Mouse (Mus musculus) right cerebral cortex, postnatal 10 days (tissue): ENCODE measurements around the gene Olfr1222.
"Not testable (repeated sequence)": the region's sequence is repeated elsewhere in the genome, so short reads cannot be mapped to it uniquely, and the experiment has no call there.

Experiments
- DNase-seq, 2 experiments: peaks; one replicate each; pipeline ENCODE4 v3.0.0; 2021; ENCODE audit warnings: low spot score in 2 of 2

Gene Olfr1222

DNA sequence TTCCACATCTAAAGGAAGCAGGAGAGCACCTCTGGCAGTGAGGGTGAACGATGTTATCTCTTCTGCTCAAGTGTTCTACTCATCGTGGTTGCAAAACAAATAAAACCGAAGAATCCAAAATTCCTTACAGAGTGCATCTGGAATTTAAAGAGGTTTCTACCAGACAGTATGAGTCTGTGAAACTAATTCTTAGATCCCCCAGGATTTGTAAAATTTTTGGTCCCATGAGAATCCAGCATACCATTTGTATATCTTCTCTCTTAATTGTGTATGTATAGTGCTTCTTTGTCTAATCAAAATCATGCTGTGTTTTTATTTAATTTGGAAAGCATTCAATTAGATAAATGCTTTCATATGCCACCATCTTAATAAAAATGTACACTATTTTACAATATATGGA lies at the start of gene Olfr1222:
Olfr1222 (minus strand) TSS at position 101 of the 400 bp plus-strand sequence.
- DNase-seq: no peak

DNA sequence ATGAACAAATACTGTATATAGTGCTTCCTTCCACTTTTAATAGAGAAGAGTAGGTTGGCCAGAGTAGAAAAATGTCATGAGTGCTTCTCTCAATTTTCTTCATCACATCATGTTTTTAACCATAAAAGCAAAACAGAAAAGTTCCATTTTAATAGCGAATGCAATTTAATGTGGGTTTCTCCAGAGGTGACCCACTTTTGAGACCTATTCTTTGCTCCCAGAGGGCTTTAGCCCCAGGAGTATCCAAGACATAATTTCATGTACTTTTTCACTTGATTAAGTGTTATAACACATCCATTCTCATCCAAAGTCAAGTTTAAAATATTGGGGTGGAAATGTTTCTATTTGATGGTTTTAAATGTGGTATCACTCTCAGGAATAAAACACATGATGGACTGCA lies 41.7 kb upstream of the Olfr1222 start, which contains the start of gene Olfr1225:
Olfr1225 (minus strand) TSS at position 101 of the 400 bp plus-strand sequence.
- no peak for DNase-seq

DNA sequence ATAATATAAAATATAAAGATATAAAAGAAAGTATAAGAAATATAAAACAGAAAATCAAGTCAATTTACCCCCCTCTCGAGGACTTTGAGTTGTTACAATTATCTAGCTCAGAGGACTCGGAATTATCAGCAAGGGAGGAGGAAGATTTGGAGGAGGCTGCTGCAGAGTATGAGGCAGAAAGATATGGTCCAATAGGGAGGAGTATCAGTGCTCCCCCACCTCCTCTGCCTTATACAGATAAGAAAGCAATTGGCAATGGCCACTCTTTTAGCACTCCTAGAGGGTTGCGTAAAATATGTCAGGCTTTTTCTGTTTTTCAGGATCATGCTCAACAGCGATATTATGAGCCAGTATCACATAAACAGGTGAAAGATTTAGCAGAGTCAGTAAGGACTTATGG lies 31.9 kb upstream of the Olfr1222 start:
- not testable (repeated sequence) for DNase-seq

DNA sequence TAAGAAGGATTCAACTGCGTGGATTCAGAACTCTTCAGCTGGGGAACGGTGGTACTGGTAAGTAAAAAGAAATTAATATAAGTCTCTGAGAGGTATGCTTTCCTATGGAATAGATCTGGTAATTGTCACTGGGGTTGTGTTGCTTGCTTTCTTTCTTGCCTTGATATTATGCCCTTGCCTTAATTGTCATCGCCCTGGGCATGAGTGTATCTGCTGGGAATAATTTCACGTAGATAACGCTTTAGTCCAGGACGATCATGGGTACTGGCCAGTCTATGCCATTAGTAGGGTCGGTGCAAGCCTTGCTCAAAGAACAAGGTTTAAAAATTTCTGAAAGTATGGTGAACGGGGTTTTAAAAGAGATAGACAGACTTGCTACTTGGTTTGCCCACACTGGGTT lies 31.1 kb upstream of the Olfr1222 start, which contains the start of gene Olfr1224-ps1:
Olfr1224-ps1 (minus strand) TSS at position 101 of the 400 bp plus-strand sequence.
- DNase-seq: not testable (repeated sequence)

DNA sequence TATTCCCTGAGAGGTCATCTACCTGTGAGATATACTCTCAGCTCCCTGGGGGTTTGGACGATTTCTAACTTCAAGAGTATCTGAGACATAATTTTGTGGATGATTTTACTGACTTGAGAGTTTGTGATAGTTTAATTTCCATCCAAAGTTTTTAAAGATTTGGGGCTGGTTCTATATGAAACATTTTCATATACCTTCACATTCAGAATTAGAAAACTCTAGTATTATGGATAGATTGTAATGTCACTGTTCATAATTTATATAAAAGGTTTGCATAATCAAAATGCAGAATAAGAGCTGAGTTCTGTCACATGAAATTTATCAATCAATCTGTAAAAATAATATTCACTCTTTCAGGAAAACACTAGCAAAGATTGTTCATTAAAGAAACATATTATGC lies 18.6 kb upstream of the Olfr1222 start, which contains the start of gene Olfr1223:
Olfr1223 (minus strand) TSS at position 101 of the 400 bp plus-strand sequence.
- no peak for DNase-seq

DNA sequence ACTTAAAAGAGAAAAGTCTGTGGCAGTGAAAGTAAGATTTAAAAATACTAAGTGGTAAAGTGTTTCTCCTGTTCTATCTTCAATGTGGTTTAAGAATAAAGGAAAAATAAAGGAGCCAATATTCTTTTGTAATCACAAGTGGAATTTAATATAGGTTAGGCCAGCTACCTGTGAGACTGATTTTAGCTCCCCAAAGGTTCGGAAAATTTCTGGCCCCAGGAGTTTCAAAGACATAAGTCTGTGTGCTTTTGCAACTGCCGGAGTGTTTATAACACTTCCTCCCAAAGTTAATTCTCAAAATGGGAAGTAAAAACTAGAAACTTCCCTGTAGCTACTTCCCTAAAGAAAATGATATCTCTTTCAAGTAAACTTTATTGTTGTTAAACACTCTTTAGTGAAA lies 15.7 kb downstream of the Olfr1222 start, which contains the start of gene Olfr1221:
Olfr1221 (minus strand) TSS at position 101 of the 400 bp plus-strand sequence.
- no peak for DNase-seq

DNA sequence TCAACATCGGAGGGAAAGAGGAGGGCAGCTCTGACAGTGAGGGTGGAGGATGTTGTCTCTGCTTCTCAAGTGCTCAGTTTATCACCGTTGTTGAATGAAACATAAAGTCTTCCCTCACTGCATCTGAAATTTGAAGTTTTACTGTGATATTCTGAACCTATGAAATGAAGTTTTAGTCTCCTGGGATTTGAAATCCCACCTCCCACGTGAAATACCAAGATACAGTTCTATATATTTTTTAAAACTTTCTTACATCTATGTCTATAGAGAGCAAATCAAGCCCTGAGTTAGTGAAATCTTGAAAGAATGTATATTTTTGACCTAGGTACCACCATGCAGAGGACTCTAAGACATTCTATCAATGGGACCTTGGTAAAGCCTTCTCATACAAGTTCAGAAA lies 26.1 kb downstream of the Olfr1222 start, which contains the start of gene Olfr1220:
Olfr1220 (minus strand) TSS at position 101 of the 400 bp plus-strand sequence.
- DNase-seq: no peak

DNA sequence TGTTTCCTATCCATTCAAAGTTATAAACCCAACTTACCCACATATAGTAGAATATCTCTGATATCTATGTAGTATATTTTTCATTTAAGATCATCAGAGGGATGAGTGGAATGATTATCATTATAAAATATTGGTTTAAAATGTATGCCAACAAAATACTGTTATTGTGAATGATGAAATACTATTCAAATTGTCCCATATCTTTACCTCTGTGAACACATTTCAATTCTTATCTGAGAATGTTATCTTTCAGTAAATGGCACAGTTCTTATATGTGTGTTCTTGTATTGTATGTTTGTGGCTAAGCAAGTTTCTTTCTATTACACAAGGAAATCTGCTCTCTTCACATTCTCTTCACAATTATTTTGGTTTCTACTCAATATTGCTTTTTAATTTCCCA lies 27.2 kb downstream of the Olfr1222 start:
- DNase-seq: no peak

DNA sequence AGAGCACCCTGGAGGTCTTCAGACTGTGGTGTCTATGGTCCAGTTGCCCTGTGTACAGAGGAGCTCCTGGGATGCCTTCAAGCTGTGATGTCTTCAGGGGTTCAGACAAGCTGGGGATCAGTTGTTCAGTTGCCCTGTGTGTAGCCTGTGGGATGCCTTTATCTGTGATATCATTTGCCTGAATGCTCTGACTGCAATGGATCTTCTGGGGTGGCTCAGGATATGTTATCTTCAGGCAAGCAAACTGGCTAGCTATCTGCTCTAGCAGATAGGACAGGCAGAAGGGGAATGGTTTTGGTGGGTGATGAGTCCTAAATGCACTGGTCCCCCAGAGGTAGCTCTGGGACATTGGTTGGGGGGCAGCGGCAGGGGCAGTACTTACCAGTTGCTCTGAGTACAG lies 39.0 kb downstream of the Olfr1222 start:
- no peak for DNase-seq

DNA sequence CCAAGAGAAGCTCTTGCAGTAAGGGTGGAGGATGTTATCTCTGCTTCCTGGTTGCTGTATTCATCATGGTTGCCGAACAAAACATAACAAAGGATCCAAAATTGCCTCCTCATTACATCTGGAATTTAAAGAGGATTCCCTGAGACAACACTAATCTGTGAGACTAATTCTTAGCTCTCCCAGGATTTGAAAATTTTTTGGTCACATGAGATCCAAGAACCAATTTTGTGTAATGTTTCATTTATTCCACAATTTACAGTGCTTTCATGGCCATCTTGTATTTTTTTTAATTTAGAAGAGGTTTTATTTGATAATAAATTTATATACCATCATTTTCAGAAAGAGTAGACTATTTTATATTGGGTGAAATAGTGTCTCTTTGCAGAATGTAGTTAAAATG lies 49.4 kb downstream of the Olfr1222 start, which contains the start of gene Olfr1219:
Olfr1219 (minus strand) TSS at position 101 of the 400 bp plus-strand sequence.
- DNase-seq: no peak

DNA sequence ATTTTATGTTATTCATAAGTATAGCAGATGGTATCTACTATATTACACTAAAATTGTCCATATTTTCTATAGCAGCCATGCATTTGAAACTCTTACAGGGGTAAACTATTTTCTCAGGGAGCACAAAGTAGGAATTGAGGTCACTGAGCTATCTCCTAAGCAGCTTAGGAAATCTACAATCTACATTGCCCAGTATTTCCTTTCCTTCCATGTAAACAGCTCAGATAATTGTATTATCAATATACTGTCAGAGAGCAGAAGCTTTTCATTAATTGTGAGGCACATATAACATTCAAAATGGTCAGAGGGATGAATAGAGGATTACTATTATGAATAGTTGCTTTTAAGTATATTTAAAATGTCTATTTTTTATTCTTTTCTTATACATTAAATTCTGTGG lies 51.4 kb downstream of the Olfr1222 start:
- DNase-seq: no peak
